Comparison of ENCODE assay signal across 8 mouse cellular contexts in genomic region chr2:118532855-118533675, GRCm38 (mm10). TPM values are rescaled to one million over a fixed set of nuclear protein-coding genes. Genes with fewer than 3 reads are reported as not detected.
A peak's percentile ranks its signal among the peaks of the same experiment; 100 is the strongest.
DNase-seq lines count a peak whose midpoint lies in the region; ATAC-seq lines count a peak whose summit lies in the region.

No protein-coding gene starts in this region.

- H3K9me3 ChIP-seq in heart, embryonic 16.5 days (replicated peaks; ENCODE audit: control insufficient read depth, low read length), result no peaks in the 10 kb centered on the region
- no peaks in the 10 kb centered on the region for H3K9me3 ChIP-seq in neural tube, embryonic 11.5 days (ENCODE audit: control insufficient read depth, low read length)

- H3K4me3 ChIP-seq in heart, embryonic 16.5 days (ENCODE audit: low read length), result no peak overlapping the region
- no peak overlapping the region for H3K4me3 ChIP-seq in neural tube, embryonic 11.5 days (ENCODE audit: low read depth, low read length)

- peaks cover 3% of the 10 kb centered on the region; the same call in 1 of the 2 replicates for H3K36me3 ChIP-seq in heart, embryonic 16.5 days (ENCODE audit: control insufficient read depth, insufficient read depth)
- no peaks in the 10 kb centered on the region for H3K36me3 ChIP-seq in neural tube, embryonic 11.5 days (ENCODE audit: control insufficient read depth, insufficient read depth, low read length)

- peak; percentile 89 for DNase-seq in 3T3-L1 (ENCODE audit: low read depth, low spot score)
- DNase-seq in embryo, embryonic 10.5 days (ENCODE audit: low spot score), result peak; percentile 96
- DNase-seq in kidney, postnatal 36 days, result peak; percentile 75 to 87
- DNase-seq in neural tube, embryonic 11.5 days (ENCODE audit: low spot score), result peak; percentile 72
- no peak for DNase-seq in spleen, adult 12 weeks (ENCODE audit: low spot score)
- DNase-seq in right cerebral cortex, postnatal 4 days, result no peak

- H3K27ac ChIP-seq in heart, embryonic 16.5 days (ENCODE audit: low read length), result peak overlapping the region; percentile 93
- peak overlapping the region; percentile 86 for H3K27ac ChIP-seq in neural tube, embryonic 11.5 days (ENCODE audit: low read depth, low read length)

- peak; percentile 51 for ATAC-seq in heart, embryonic 16.5 days (replicated peaks; ENCODE audit: extremely low read depth, insufficient read depth, low FRiP score)
- peak; percentile 72 for ATAC-seq in neural tube, embryonic 11.5 days (ENCODE audit: insufficient read depth, low FRiP score, low TSS enrichment)
- no peak for ATAC-seq in activated CD4-positive, CD25-positive, alpha-beta regulatory T cell, adult 4 months

- H3K27me3 ChIP-seq in heart, embryonic 16.5 days (ENCODE audit: control insufficient read depth, insufficient read depth, low read length), result no peaks in the 10 kb centered on the region
- H3K27me3 ChIP-seq in neural tube, embryonic 11.5 days (ENCODE audit: control insufficient read depth, insufficient read depth, low read length), result no peaks in the 10 kb centered on the region

- 23% methylated on average over 6 of the region's 6 CpGs for WGBS in heart, embryonic 16.5 days
- WGBS in neural tube, embryonic 11.5 days, result 2% methylated on average over 6 of the region's 6 CpGs

- peak overlapping the region; percentile 64 for H3K9ac ChIP-seq in heart, embryonic 16.5 days (ENCODE audit: low read length)
- peak overlapping the region; percentile 20 for H3K9ac ChIP-seq in neural tube, embryonic 11.5 days (ENCODE audit: low read length)

- peak overlapping the region; percentile 34 for H3K4me2 ChIP-seq in heart, embryonic 16.5 days (ENCODE audit: low read depth, low read length)
- peak overlapping the region; percentile 16; the same call in 1 of the 2 replicates for H3K4me2 ChIP-seq in neural tube, embryonic 11.5 days (ENCODE audit: low read depth)

- peaks cover 60% of the 10 kb centered on the region for H3K4me1 ChIP-seq in heart, embryonic 16.5 days (ENCODE audit: control insufficient read depth, insufficient read depth, low read length)
- peaks cover 53% of the 10 kb centered on the region for H3K4me1 ChIP-seq in neural tube, embryonic 11.5 days (ENCODE audit: control insufficient read depth, insufficient read depth, low read length)

RNA-seq across cellular contexts. Expression of gene Bmf, which starts 16.4 kb away (rescaled TPM):
- polyA plus RNA-seq in heart, embryonic 16.5 days (2015; fragmentation: Nextera tagmentation; extraction: Ambion mirVana), result 1.4 and 1.8 TPM in 2 replicates
- 5.9 and 8.3 TPM in 2 replicates for polyA plus RNA-seq in neural tube, embryonic 11.5 days (2014; fragmentation: Nextera tagmentation; extraction: Ambion mirVana)
- polyA plus RNA-seq in activated CD4-positive, CD25-positive, alpha-beta regulatory T cell, adult 4 months (2017; shearing (Covaris generic)), result under 1 TPM; 0.18 to 0.19 TPM

RNA-seq across cellular contexts. Expression of gene Srp14, which starts 53.6 kb away (rescaled TPM):
- 197 and 220 TPM in 2 replicates for polyA plus RNA-seq in heart, embryonic 16.5 days (2015; fragmentation: Nextera tagmentation; extraction: Ambion mirVana)
- polyA plus RNA-seq in neural tube, embryonic 11.5 days (2014; fragmentation: Nextera tagmentation; extraction: Ambion mirVana), result 281 and 284 TPM in 2 replicates
- 100 to 1,000 TPM; 294 to 327 TPM for polyA plus RNA-seq in activated CD4-positive, CD25-positive, alpha-beta regulatory T cell, adult 4 months (2017; shearing (Covaris generic))

Comparison
In these comparisons a context has a peak if more than half of its experiments do, and no peak if none do; other contexts are left out.
1. DNase-seq: peak in 3T3-L1 (single experiment), embryo, embryonic 10.5 days (single experiment), kidney, postnatal 36 days (2 of 2) and neural tube, embryonic 11.5 days (single experiment); none in spleen, adult 12 weeks (single experiment) and right cerebral cortex, postnatal 4 days (single experiment).